Mouse (Mus musculus) forebrain, embryonic 16.5 days (tissue): ENCODE results near the gene Lmf1. TPM values are rescaled to one million over a fixed set of nuclear protein-coding genes. Genes with fewer than 3 reads are reported as not detected.
A peak's percentile ranks its signal among the peaks of the same experiment; 100 is the strongest.

ENCODE experiments used
- ATAC-seq: fragments of 200-750 bp; cut with Nextera tagmentation; 2 replicates; pipeline ENCODE4 v1.8.0; 2017; ENCODE audit warnings: mild to moderate bottlenecking, moderate library complexity
- H3K27ac ChIP-seq: fragments of 300-500 bp; sonication (generic); 2 replicates; pipeline ENCODE4 v1.5.1; 2014; ENCODE audit warnings: low read length, control low read depth
- H3K27me3 ChIP-seq: fragments of 300-500 bp; sonication (generic); replicated peaks from 2 replicates; pipeline ENCODE4 v1.6.1; 2014; ENCODE audit warnings: low read length; ENCODE audit not compliant: control insufficient read depth, insufficient read depth
- H3K36me3 ChIP-seq: fragments of 300-500 bp; sonication (generic); 2 replicates; pipeline ENCODE4 v1.6.1; 2014; ENCODE audit not compliant: control insufficient read depth, insufficient read depth
- H3K4me1 ChIP-seq: fragments of 300-500 bp; sonication (generic); replicated peaks from 2 replicates; pipeline ENCODE4 v1.6.1; 2014; ENCODE audit warnings: low read length; ENCODE audit not compliant: control insufficient read depth, insufficient read depth
- H3K4me2 ChIP-seq: fragments of 300-500 bp; sonication (generic); 2 replicates; pipeline ENCODE4 v1.6.1; 2014; ENCODE audit warnings: mild to moderate bottlenecking, low read length, control low read depth
- H3K4me3 ChIP-seq: fragments of 300-500 bp; sonication (generic); replicated peaks from 2 replicates; pipeline ENCODE4 v1.5.1; 2014; ENCODE audit warnings: mild to moderate bottlenecking, low read length, control low read depth
- H3K9ac ChIP-seq: fragments of 300-500 bp; sonication (generic); replicated peaks from 2 replicates; pipeline ENCODE4 v1.6.1; 2014; ENCODE audit warnings: low read depth, low read length, control low read depth
- H3K9me3 ChIP-seq: fragments of 300-500 bp; sonication (generic); 2 replicates; pipeline ENCODE4 v1.6.1; 2016; ENCODE audit warnings: low read length; ENCODE audit not compliant: control insufficient read depth
- WGBS: fragments of 180-500 bp; shearing (Covaris S2); extraction: QIAGEN DNeasy Blood & Tissue Kit; methylation state at CpG from one replicate; pipeline ENCODE4 v1.1.7; 2014; 5-methylcytosine and 5-hydroxymethylcytosine counted together
- polyA plus RNA-seq: library from polyadenylated mRNA; unstranded; fragments of >200 nt; fragmentation: Nextera tagmentation; extraction: Ambion mirVana; gene quantifications from 2 replicates; pipeline ENCODE4 v1.2.1, GENCODE M21; 2015

The Lmf1 gene
- polyA plus RNA-seq, 1 experiment from 2014 or later = 19.4 TPM

DNA sequence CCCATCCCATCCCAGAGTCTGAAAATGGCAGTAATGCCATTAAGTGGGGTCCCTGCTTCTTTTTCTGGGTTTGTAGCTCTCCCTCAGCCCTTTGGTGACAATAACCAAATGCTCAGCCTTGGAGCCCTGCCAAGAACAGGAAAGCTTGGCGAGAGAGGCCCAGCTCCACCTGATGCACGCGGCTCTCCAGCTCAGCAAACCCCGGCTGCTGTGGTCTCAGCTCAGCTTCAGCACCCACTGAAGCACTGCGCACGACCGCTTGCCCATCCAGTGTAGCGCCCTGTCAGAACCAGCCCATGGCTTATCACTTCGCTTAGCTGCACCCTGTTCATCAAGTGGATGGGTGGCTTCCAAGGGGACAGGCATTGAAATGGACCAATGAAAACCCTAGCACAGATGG, 31.3 kb downstream of the Lmf1 start:
- Histone ChIP-seq H3K27ac (peak overlapping the region; percentile 80), H3K4me3 (no peak overlapping the region), H3K36me3 (no peaks in the 10 kb centered on the region; the same call in 1 of the 2 replicates), H3K9me3 (no peaks in the 10 kb centered on the region), H3K27me3 (no peaks in the 10 kb centered on the region), H3K9ac (peak overlapping the region; percentile 32; the same call in 1 of the 2 replicates), H3K4me1 (peaks cover 31% of the 10 kb centered on the region), H3K4me2 (peak overlapping the region; percentile 17)
- ATAC-seq = peak; percentile 45; the same call in 1 of the 2 replicates
- 32% methylated on average over 9 of the region's 9 CpGs for WGBS

DNA sequence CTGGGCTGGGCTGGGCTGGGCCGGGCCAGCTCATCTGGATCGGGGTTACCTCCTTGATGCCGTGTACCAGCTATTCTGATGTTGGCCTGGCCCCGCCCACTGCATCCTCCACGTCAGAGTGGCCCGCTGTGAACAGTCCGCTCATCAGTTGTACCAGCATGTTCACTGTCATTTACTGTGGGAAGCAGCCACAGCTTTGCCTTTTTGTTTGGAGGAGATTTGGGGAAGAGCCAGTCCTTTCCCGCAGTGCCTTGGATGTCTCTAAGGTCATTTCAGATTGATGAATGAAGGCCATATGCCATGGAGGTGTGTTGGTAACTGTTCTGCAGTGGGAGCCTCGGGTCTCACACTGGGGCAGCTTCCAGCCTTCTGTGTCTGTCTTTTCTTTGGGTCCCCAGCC, 33.7 kb downstream of the Lmf1 start:
- no peak overlapping the region for H3K4me3 ChIP-seq
- 82% methylated on average over 9 of the region's 9 CpGs for WGBS

DNA sequence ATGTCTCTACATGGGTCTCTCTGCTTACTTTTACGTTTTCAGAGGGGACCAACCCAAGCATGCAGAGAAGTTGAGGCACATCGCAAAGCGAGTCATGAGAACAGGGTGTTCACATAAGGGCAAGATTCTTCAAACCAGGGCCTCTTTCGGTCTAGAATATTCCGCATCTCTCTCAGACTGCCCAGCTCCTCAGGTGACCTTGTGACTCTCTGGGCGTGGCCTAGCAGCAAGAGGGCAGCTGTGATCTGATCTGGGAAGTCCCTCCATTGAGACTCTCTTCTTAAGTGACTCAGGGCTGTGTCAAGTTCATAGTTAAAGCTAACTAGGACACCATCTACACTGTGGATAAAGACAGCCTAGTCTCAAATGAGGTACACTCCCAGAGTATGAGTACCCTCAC, 34.4 kb downstream of the Lmf1 start:
- Histone ChIP-seq H3K4me2 (no peak overlapping the region), H3K4me3 (no peak overlapping the region), H3K4me1 (peaks cover 36% of the 10 kb centered on the region), H3K27ac (no peak overlapping the region), H3K9ac (no peak overlapping the region), H3K27me3 (no peaks in the 10 kb centered on the region), H3K9me3 (no peaks in the 10 kb centered on the region), H3K36me3 (no peaks in the 10 kb centered on the region; the same call in 1 of the 2 replicates)
- ATAC-seq = no peak
- 94% methylated on average over 6 of the region's 6 CpGs for WGBS

More for the DNA sequence above, 33.7 kb downstream of the Lmf1 start:
- Histone ChIP-seq H3K4me2 (no peak overlapping the region), H3K27me3 (no peaks in the 10 kb centered on the region), H3K9me3 (no peaks in the 10 kb centered on the region), H3K4me1 (peaks cover 32% of the 10 kb centered on the region), H3K36me3 (no peaks in the 10 kb centered on the region; the same call in 1 of the 2 replicates), H3K27ac (no peak overlapping the region), H3K9ac (no peak overlapping the region)
- ATAC-seq = no peak

DNA sequence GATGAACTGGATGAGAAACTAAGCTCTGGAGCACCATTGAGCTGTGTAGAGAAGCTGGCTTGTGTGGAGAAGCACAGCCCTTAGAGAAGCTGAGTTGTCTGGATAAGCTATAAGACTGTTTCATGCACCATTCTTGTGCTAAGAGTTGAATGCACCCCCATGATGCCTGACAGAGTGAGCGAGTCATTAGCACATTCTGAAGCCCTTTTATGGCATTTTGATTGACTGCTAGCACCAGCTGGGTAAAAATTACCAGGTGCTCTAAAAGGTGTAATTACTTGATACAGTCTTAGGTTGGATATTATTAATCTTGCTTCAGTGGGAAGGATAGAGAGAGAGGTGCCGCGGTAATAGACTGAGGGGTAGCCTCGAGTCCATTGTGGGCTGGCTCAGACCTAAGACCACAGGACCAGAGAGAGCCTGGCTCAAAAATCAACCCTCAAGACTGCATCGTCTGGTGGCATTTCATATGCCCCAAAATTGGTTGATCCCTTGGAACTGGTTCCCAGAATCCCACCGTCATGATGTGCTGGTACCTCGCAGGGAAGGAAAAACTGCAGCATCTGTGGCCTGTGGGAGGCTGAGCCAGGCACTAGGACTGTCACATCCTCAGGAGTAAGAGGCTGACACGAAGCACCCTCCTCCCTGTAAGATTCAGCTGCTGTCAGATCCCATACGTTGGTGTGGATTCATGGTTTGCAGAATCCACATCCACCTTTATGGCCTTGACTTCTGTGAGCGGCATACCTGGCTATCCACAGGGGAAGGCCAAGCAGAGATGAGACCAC, 36.0 kb downstream of the Lmf1 start:
- no peak overlapping the region for H3K4me2 ChIP-seq
- H3K27me3 ChIP-seq = no peaks in the 10 kb centered on the region
- no peak overlapping the region for H3K9ac ChIP-seq
- WGBS = 86% methylated on average over 10 of the region's 10 CpGs
- H3K9me3 ChIP-seq = no peaks in the 10 kb centered on the region
- no peak overlapping the region for H3K4me3 ChIP-seq
- H3K4me1 ChIP-seq = peaks cover 34% of the 10 kb centered on the region
- H3K27ac ChIP-seq = peak overlapping the region; percentile 60
- ATAC-seq = 0 out of 2 replicates have a peak, but pooled peaks have one; percentile 15
- H3K36me3 ChIP-seq = no peaks in the 10 kb centered on the region; the same call in 1 of the 2 replicates

DNA sequence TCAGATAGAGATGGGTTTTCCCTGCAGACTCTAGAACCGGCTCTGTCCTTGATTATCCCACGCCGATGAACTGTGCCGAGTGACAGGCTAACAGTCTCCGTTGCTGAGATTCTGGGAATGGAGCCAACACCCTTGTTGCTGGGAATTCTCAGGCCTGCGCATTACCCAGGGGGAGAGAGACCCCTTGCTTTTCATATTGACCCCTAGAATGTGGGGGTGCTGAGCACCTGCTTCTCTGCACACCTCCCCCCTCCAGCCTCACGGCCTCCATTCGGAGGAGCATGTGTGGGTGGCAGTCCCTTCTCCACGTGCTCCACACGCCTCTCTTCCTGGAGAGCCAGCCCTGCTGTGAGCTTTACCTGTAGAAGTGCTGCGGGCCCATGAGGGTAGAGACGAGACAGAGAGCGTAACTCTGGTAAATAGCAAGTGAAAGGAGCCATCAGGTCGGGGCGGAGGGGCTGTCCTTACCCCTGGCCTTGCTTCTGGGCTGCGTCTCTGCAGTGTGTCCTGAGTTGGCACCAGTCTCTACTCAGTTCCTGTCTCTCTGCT, 39.7 kb downstream of the Lmf1 start:
- WGBS = 13% methylated on average over 16 of the region's 16 CpGs
- peak; percentile 85 for ATAC-seq
- no peak overlapping the region for H3K9ac ChIP-seq
- H3K27ac ChIP-seq = peak overlapping the region; percentile 64
- H3K27me3 ChIP-seq = no peaks in the 10 kb centered on the region
- H3K4me1 ChIP-seq = peaks cover 23% of the 10 kb centered on the region
- no peak overlapping the region for H3K4me3 ChIP-seq
- peak overlapping the region; percentile 18 for H3K4me2 ChIP-seq
- no peaks in the 10 kb centered on the region for H3K9me3 ChIP-seq
- H3K36me3 ChIP-seq = no peaks in the 10 kb centered on the region; the same call in 1 of the 2 replicates

DNA sequence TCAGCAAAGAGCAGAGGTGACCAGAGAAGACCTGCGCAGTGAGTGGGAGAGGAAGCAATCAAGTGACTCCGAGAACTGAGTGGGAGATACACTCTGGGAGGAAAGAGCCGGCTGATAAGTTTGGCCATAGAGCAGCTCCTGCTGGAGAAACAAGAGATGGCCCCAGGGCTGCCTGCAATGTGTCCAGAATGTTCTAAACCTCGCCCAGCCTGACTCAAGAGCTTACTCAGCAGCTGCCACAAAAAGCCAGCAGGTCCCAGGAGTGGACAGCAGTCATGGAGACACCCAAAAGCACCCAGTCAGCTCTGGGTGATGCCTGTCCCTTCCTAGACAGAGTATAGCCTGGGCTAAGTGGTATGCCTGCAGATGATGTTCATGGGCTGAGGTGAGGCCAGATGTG, 44.6 kb downstream of the Lmf1 start:
- peaks cover 26% of the 10 kb centered on the region for H3K4me1 ChIP-seq
- no peaks in the 10 kb centered on the region for H3K36me3 ChIP-seq
- no peaks in the 10 kb centered on the region for H3K27me3 ChIP-seq
- ATAC-seq = no peak
- H3K4me3 ChIP-seq = no peak overlapping the region
- no peak overlapping the region for H3K27ac ChIP-seq
- no peaks in the 10 kb centered on the region for H3K9me3 ChIP-seq
- 93% methylated on average over 4 of the region's 4 CpGs for WGBS
- no peak overlapping the region for H3K9ac ChIP-seq
- H3K4me2 ChIP-seq = no peak overlapping the region

DNA sequence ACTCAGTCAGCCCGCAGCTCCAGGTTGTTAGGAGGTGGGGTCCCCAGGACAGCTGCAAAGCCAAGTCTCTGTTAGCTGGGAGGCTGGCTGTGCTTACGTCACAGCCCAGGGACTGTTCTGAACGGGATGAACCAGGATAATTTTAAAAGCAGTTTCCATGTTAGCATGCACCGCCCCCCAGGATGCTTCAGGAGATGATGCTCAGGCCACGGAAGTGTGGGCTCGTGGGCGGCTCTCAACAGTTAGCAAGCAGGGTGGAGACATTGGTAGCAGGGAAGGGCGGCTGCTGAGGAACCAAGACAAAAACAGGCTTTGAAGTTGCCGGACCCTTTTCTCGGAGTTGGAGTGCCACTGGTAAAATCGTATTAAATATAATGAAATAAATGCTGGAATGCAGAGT, 45.0 kb downstream of the Lmf1 start:
- 69% methylated on average over 11 of the region's 11 CpGs for WGBS
- no peaks in the 10 kb centered on the region for H3K9me3 ChIP-seq
- no peak overlapping the region for H3K9ac ChIP-seq
- no peak overlapping the region for H3K27ac ChIP-seq
- no peaks in the 10 kb centered on the region for H3K36me3 ChIP-seq
- ATAC-seq = no peak
- H3K4me3 ChIP-seq = no peak overlapping the region
- peaks cover 21% of the 10 kb centered on the region for H3K4me1 ChIP-seq
- H3K4me2 ChIP-seq = no peak overlapping the region
- no peaks in the 10 kb centered on the region for H3K27me3 ChIP-seq

DNA sequence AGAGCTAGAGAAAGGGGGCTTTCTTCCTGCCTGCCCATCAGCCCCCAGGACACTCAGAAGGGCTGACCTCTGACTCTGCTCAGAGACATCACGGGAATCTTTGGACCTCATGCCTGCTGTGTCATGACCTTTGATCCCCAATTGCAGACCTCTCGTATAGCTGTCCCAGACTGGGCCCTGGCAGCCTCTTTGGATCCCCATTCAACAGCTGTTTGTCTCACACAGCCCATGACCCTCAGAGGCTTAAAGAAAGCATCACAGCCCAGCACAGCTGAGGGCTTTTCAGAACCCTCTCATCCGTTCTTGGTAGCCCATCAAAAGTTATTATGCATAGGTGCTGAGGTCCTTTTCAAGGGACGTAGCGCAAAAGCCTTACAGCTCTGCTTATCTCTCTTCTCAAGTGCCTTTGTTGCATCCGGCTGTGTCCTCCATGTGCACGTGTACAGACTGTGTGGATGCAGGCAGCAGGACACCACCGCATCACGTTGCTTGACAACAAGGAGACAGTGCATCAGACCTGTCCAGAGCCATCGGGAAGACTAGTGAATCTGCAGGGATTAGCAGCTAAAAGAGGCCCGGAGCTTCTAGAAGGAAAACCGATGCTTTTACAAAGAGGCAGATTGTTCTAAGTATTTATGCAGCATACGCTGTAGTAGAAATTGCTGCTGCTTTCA, 45.7 kb downstream of the Lmf1 start:
- H3K4me2 ChIP-seq = no peak overlapping the region
- H3K27ac ChIP-seq = no peak overlapping the region; the same call in 1 of the 2 replicates
- no peak overlapping the region for H3K9ac ChIP-seq
- no peak overlapping the region for H3K4me3 ChIP-seq
- WGBS = 59% methylated on average over 13 of the region's 13 CpGs
- no peaks in the 10 kb centered on the region for H3K9me3 ChIP-seq
- no peaks in the 10 kb centered on the region for H3K27me3 ChIP-seq
- ATAC-seq = no peak
- H3K36me3 ChIP-seq = no peaks in the 10 kb centered on the region
- peaks cover 16% of the 10 kb centered on the region for H3K4me1 ChIP-seq

DNA sequence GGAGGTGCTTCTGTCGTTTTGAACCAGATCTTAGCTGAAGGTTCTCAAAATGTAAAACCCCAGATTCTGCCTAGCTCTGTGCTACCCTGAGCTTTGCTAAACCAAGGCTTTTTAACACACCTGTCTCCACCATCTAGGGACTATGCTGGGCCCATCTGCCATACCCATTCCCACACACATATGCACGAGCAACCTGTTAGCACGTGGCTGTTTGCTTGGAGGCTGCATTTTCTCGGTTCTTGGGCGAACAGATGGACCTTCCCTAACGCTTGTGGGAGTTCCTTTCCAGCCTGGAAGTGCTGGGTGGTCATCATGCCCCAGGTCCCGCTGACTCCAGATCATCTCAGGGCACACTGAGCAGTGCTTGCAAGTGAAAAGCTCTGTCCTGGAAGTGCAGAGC, 46.4 kb downstream of the Lmf1 start:
- no peaks in the 10 kb centered on the region for H3K27me3 ChIP-seq
- H3K4me1 ChIP-seq = peaks cover 13% of the 10 kb centered on the region
- H3K9me3 ChIP-seq = no peaks in the 10 kb centered on the region
- 0 out of 2 replicates have a peak, but pooled peaks have one; percentile 50 for ATAC-seq
- H3K27ac ChIP-seq = peak overlapping the region; percentile 8; the same call in 1 of the 2 replicates
- H3K36me3 ChIP-seq = no peaks in the 10 kb centered on the region
- H3K4me2 ChIP-seq = no peak overlapping the region
- no peak overlapping the region for H3K9ac ChIP-seq
- H3K4me3 ChIP-seq = no peak overlapping the region
- WGBS = 71% methylated on average over 7 of the region's 7 CpGs
